Mouse (Mus musculus): Measurements from ENCODE around the gene Gm13941. TPM values are rescaled to one million over a fixed set of nuclear protein-coding genes. Genes with fewer than 3 reads are reported as not detected.
A peak's percentile ranks its signal among the peaks of the same experiment; 100 is the strongest.

The Gm13941 gene
- total RNA-seq (2017): not detected in 2 replicates

GRCm38 (mm10) chr2:111105882-111106281 lies at the start of gene Gm13941:
Gm13941 (minus strand) TSS chr2:111105982.
- no peak for ATAC-seq (replicated peaks; ENCODE audit: low read depth, poor library complexity, severe bottlenecking)

DNA sequence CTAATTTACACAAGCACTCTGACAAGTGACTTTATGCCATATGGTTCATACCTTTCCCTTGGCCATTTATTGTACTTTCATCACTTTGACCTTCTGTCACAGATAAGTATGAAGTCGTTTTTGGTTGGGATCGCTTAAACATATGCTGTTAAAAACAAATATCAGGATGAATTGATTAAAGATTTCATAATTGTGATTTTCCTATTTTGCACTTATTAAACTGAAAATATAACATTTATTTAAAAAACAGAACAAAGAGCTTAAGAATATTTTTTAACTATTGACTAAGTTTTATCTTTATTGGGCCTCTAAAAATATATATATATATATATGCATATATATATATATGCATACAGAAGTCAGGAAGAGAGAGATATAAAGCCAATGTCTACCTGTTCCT lies 47.1 kb upstream of the Gm13941 start, which contains the start of gene Gm15130:
TSS of gene Gm15130 (minus strand) at position 101 of the 400 bp plus-strand sequence.
- ATAC-seq (replicated peaks; ENCODE audit: low read depth, poor library complexity, severe bottlenecking): no peak

- ATAC-seq (replicated peaks; ENCODE audit: low read depth, poor library complexity, severe bottlenecking): no peak
These were observed 30.0 kb upstream of the Gm13941 start for GRCm38 (mm10) chr2:111135739-111136138.

- peak; percentile 89; the same call in 1 of the 2 replicates for ATAC-seq (replicated peaks; ENCODE audit: low read depth, poor library complexity, severe bottlenecking)
These were observed 47.1 kb downstream of the Gm13941 start for GRCm38 (mm10) chr2:111058586-111059261.

Other genes starting within 250 kb of the Gm13941 start
- gene Ano3, start 155.1 kb downstream of the Gm13941 start, total RNA-seq (2017): not detected in 2 replicates
- not detected in 2 replicates for gene Gm15130, start 47.0 kb upstream of the Gm13941 start, total RNA-seq (2017)
- gene 4930430A15Rik, start 123.6 kb upstream of the Gm13941 start, total RNA-seq (2017): not detected in 2 replicates
- not detected in 2 replicates for gene Olfr1275, start 129.3 kb upstream of the Gm13941 start, total RNA-seq (2017)
- gene Olfr1276, start 148.5 kb upstream of the Gm13941 start, total RNA-seq (2017): not detected in 2 replicates
- gene Olfr1277, start 168.1 kb upstream of the Gm13941 start, total RNA-seq (2017): not detected in 2 replicates
- gene Olfr1278, start 184.2 kb upstream of the Gm13941 start, total RNA-seq (2017): not detected in 2 replicates
- gene Olfr1279, start 194.7 kb upstream of the Gm13941 start, total RNA-seq (2017): not detected in 2 replicates
- not detected in 2 replicates for gene Olfr1280, start 208.0 kb upstream of the Gm13941 start, total RNA-seq (2017)
- not detected in 2 replicates for gene Olfr1281, start 220.5 kb upstream of the Gm13941 start, total RNA-seq (2017)
- gene Olfr1282, start 230.1 kb upstream of the Gm13941 start, total RNA-seq (2017): not detected in 2 replicates

Measured in common myeloid progenitor, adult 5-6 weeks (primary cell).